Mouse (Mus musculus): Measurements from ENCODE around the gene Mettl6. TPM values are rescaled to one million over a fixed set of nuclear protein-coding genes. Genes with fewer than 3 reads are reported as not detected.

Mettl6 gene
- polyA plus RNA-seq, 1 experiment from 2014 or later, result 57.6 TPM

DNA sequence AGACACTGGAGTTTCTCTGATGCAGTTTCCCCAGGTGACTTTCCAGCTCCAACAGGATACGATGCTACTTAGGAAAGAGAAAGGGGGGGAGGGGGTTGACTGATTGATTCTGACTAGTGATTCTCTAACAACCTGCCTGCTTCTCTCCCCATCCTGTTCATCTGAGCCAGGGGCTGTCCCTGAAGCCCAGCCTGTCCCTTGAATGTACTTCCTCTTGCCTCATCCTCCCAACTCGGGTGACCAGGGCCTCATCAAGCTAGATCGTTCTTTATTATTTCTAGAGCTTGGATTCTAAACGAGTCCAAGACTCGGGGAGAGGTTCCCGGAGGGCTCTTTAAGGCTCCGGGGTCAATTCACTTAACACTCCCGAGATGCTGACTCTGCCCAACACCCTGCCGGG is 939 bp downstream of the Mettl6 start:
- H3K9ac ChIP-seq (ENCODE audit: low read length), result peak overlapping the region; percentile 91
- H3K36me3 ChIP-seq (ENCODE audit: control insufficient read depth, insufficient read depth, low read length), result peaks cover 35% of the 10 kb centered on the region
- peak overlapping the region; percentile 97 for H3K4me2 ChIP-seq (ENCODE audit: low read length)
- peaks cover 18% of the 10 kb centered on the region for H3K4me1 ChIP-seq (ENCODE audit: control insufficient read depth, insufficient read depth, low read length)
- no peaks in the 10 kb centered on the region for H3K9me3 ChIP-seq (replicated peaks; ENCODE audit: control insufficient read depth, low read length)
- DNase-seq (ENCODE audit: low spot score), result no peak
- WGBS, result 55% methylated on average over 9 of the region's 9 CpGs
- H3K4me3 ChIP-seq (ENCODE audit: low read depth, low read length), result peak overlapping the region; percentile 87
- no peak overlapping the region for H3K27ac ChIP-seq (ENCODE audit: low read depth, low read length)
- no peak for ATAC-seq
- no peaks in the 10 kb centered on the region for H3K27me3 ChIP-seq (replicated peaks; ENCODE audit: control insufficient read depth, insufficient read depth, low read length)

- Histone ChIP-seq H3K27ac (ENCODE audit: low read depth, low read length) (no peak overlapping the region), H3K4me2 (ENCODE audit: low read length) (no peak overlapping the region), H3K9ac (ENCODE audit: low read length) (no peak overlapping the region), H3K4me3 (ENCODE audit: low read depth, low read length) (no peak overlapping the region), H3K36me3 (ENCODE audit: control insufficient read depth, insufficient read depth, low read length) (peaks cover 80% of the 10 kb centered on the region), H3K27me3 (replicated peaks; ENCODE audit: control insufficient read depth, insufficient read depth, low read length) (no peaks in the 10 kb centered on the region), H3K4me1 (ENCODE audit: control insufficient read depth, insufficient read depth, low read length) (no peaks in the 10 kb centered on the region), H3K9me3 (replicated peaks; ENCODE audit: control insufficient read depth, low read length) (no peaks in the 10 kb centered on the region)
- ATAC-seq, result no peak
- 92% methylated on average over 6 of the region's 6 CpGs for WGBS
- DNase-seq (ENCODE audit: low spot score), result no peak
Measured at GRCm38 (mm10) chr14:31488055-31488454, 6.8 kb downstream of the Mettl6 start.

DNA sequence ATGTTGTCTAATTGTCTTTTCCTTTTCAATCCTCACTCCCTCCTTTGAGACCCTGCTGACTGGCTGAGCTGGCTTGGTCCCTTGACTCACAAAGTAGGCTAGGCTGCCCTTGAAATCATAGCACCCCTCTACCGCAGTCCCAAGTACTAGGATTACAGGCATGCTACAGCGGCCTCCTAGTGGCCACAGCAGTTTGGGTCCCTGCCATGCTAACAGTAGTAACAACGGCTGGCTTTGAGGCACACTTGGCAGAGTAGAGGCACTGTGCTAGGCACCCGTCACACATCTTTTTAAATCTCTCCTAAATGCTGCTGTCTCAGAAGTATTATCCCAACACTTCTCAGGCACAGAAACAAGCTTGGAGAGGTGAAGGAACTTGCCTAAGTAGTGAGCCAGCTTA is 8.4 kb downstream of the Mettl6 start:
- H3K4me2 ChIP-seq (ENCODE audit: low read length), result no peak overlapping the region

DNA sequence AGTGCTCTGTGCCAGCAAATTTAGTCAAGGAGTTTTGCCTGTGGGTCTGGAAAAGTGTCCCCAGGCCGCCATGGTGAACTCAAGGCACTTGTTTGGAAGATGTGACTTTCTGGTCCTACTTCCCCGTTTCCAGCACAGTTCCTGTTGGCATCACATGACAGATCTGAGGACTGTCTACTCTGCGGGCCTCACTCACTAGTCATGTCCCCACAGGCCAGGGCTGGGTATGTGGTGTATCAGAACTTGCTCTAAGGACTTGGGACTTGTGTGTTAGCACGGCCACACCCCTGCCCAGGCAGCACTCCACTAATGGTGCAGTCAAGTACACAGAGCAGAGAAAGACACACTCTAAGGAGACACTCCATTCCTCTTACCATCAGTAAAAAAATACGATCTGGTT is 12.4 kb downstream of the Mettl6 start:
- no peak overlapping the region for H3K9ac ChIP-seq (ENCODE audit: low read length)
- no peaks in the 10 kb centered on the region for H3K9me3 ChIP-seq (replicated peaks; ENCODE audit: control insufficient read depth, low read length)
- no peak for DNase-seq (ENCODE audit: low spot score)
- H3K27me3 ChIP-seq (replicated peaks; ENCODE audit: control insufficient read depth, insufficient read depth, low read length), result no peaks in the 10 kb centered on the region
- H3K36me3 ChIP-seq (ENCODE audit: control insufficient read depth, insufficient read depth, low read length), result peaks cover 94% of the 10 kb centered on the region
- H3K4me1 ChIP-seq (ENCODE audit: control insufficient read depth, insufficient read depth, low read length), result no peaks in the 10 kb centered on the region
- WGBS, result 95% methylated on average over 5 of the region's 5 CpGs
- no peak overlapping the region for H3K27ac ChIP-seq (ENCODE audit: low read depth, low read length)
- H3K4me3 ChIP-seq (ENCODE audit: low read depth, low read length), result no peak overlapping the region
- no peak overlapping the region for H3K4me2 ChIP-seq (ENCODE audit: low read length)
- ATAC-seq, result no peak

More for the DNA sequence above, 8.4 kb downstream of the Mettl6 start:
- DNase-seq (ENCODE audit: low spot score) (no peak), ATAC-seq (no peak)
- Histone ChIP-seq H3K27me3 (replicated peaks; ENCODE audit: control insufficient read depth, insufficient read depth, low read length) (no peaks in the 10 kb centered on the region), H3K27ac (ENCODE audit: low read depth, low read length) (no peak overlapping the region), H3K9ac (ENCODE audit: low read length) (no peak overlapping the region), H3K9me3 (replicated peaks; ENCODE audit: control insufficient read depth, low read length) (no peaks in the 10 kb centered on the region), H3K36me3 (ENCODE audit: control insufficient read depth, insufficient read depth, low read length) (peaks cover 84% of the 10 kb centered on the region), H3K4me1 (ENCODE audit: control insufficient read depth, insufficient read depth, low read length) (no peaks in the 10 kb centered on the region), H3K4me3 (ENCODE audit: low read depth, low read length) (no peak overlapping the region)
- whole genome bisulfite sequencing, result 88% methylated on average over 4 of the region's 4 CpGs

DNA sequence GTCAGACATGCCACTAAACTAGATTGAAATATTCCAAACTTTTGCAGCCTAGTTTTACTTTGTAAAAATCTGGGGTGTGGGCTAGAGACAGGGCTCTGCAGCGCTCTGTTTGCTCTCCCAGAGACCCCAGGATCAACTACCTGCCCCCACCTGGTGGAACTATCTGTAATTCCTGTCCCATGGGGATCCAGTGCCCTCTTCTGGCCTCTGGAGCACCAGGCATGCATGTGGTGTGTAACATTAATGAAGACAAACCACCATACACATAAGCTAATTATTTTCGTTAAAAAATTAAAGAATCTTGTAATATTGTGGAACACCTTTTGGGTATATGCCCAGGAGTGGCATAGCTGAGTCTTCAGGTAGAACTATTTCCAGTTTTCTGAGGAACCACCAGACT is 21.5 kb downstream of the Mettl6 start:
- Histone ChIP-seq H3K9ac (ENCODE audit: low read length) (no peak overlapping the region), H3K9me3 (replicated peaks; ENCODE audit: control insufficient read depth, low read length) (no peaks in the 10 kb centered on the region), H3K4me2 (ENCODE audit: low read length) (no peak overlapping the region), H3K27ac (ENCODE audit: low read depth, low read length) (no peak overlapping the region), H3K27me3 (replicated peaks; ENCODE audit: control insufficient read depth, insufficient read depth, low read length) (no peaks in the 10 kb centered on the region), H3K36me3 (ENCODE audit: control insufficient read depth, insufficient read depth, low read length) (peaks cover 6% of the 10 kb centered on the region), H3K4me3 (ENCODE audit: low read depth, low read length) (no peak overlapping the region), H3K4me1 (ENCODE audit: control insufficient read depth, insufficient read depth, low read length) (no peaks in the 10 kb centered on the region)
- WGBS, result 73% methylated on average over 2 of the region's 2 CpGs
- ATAC-seq (no peak), DNase-seq (ENCODE audit: low spot score) (no peak)

- Histone ChIP-seq H3K27ac (ENCODE audit: low read depth, low read length) (no peak overlapping the region), H3K9me3 (replicated peaks; ENCODE audit: control insufficient read depth, low read length) (no peaks in the 10 kb centered on the region), H3K4me1 (ENCODE audit: control insufficient read depth, insufficient read depth, low read length) (no peaks in the 10 kb centered on the region), H3K27me3 (replicated peaks; ENCODE audit: control insufficient read depth, insufficient read depth, low read length) (no peaks in the 10 kb centered on the region), H3K4me3 (ENCODE audit: low read depth, low read length) (no peak overlapping the region), H3K9ac (ENCODE audit: low read length) (no peak overlapping the region), H3K4me2 (ENCODE audit: low read length) (no peak overlapping the region), H3K36me3 (ENCODE audit: control insufficient read depth, insufficient read depth, low read length) (no peaks in the 10 kb centered on the region)
- ATAC-seq (no peak), DNase-seq (ENCODE audit: low spot score) (peak; percentile 85)
- 4% methylated on average over 5 of the region's 5 CpGs for WGBS
Measured at GRCm38 (mm10) chr14:31472451-31473061, 22.3 kb downstream of the Mettl6 start.

GRCm38 (mm10) chr14:31469711-31470110 is 25.1 kb downstream of the Mettl6 start:
- H3K4me2 ChIP-seq (ENCODE audit: low read length), result no peak overlapping the region
- no peaks in the 10 kb centered on the region for H3K9me3 ChIP-seq (replicated peaks; ENCODE audit: control insufficient read depth, low read length)
- DNase-seq (ENCODE audit: low spot score) (no peak), ATAC-seq (no peak)
- no peak overlapping the region for H3K27ac ChIP-seq (ENCODE audit: low read depth, low read length)
- H3K4me3 ChIP-seq (ENCODE audit: low read depth, low read length), result no peak overlapping the region
- H3K36me3 ChIP-seq (ENCODE audit: control insufficient read depth, insufficient read depth, low read length), result no peaks in the 10 kb centered on the region
- no peak overlapping the region for H3K9ac ChIP-seq (ENCODE audit: low read length)
- no peaks in the 10 kb centered on the region for H3K27me3 ChIP-seq (replicated peaks; ENCODE audit: control insufficient read depth, insufficient read depth, low read length)
- 58% methylated on average over 4 of the region's 4 CpGs for WGBS
- H3K4me1 ChIP-seq (ENCODE audit: control insufficient read depth, insufficient read depth, low read length), result no peaks in the 10 kb centered on the region

DNA sequence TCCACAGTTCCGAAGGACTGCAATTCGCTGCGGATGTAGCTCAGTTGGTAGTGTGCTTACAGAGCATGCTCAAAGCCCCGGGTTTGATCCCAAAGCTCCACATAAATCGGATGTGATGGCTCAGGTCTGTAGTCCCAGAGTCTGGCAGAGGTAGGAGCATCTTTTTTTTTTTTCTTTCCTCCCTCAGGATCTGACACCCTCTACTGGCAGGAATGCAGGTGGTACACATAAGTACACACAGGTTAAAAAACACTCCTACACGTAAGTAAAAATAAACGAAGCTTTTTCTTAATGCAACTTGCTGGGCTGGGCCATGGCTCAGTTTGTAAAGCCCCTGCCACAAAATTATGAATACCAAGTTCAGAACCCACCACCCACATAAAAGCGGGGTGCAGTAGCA is 30.7 kb downstream of the Mettl6 start:
- Histone ChIP-seq H3K9ac (ENCODE audit: low read length) (no peak overlapping the region), H3K4me2 (ENCODE audit: low read length) (no peak overlapping the region), H3K36me3 (ENCODE audit: control insufficient read depth, insufficient read depth, low read length) (no peaks in the 10 kb centered on the region), H3K27me3 (replicated peaks; ENCODE audit: control insufficient read depth, insufficient read depth, low read length) (no peaks in the 10 kb centered on the region), H3K27ac (ENCODE audit: low read depth, low read length) (no peak overlapping the region), H3K4me3 (ENCODE audit: low read depth, low read length) (no peak overlapping the region), H3K4me1 (ENCODE audit: control insufficient read depth, insufficient read depth, low read length) (no peaks in the 10 kb centered on the region), H3K9me3 (replicated peaks; ENCODE audit: control insufficient read depth, low read length) (no peaks in the 10 kb centered on the region)
- DNase-seq (ENCODE audit: low spot score) (peak; percentile 19), ATAC-seq (no peak)
- WGBS, result 57% methylated on average over 8 of the region's 8 CpGs

DNA sequence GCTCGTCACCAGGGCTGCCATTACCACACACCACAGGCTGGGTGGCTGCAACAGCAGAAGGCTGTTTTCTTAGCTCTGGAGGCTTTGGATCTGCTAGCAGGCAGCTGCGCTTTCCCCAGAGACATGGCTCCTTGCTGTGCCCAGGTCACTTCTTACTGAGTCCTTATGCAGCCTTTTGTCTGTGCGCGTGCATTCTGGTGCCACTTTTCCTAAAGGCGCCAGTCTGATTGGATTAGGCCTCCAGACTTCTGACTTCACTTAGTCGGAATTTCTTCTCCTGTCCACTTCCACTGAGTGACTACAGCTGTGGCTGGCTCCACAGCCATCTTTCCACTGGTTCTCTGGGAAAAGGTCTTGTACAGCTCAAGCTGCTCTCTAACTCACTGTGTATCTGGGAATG is 32.0 kb downstream of the Mettl6 start:
- no peak overlapping the region for H3K4me3 ChIP-seq (ENCODE audit: low read depth, low read length)
- WGBS, result 72% methylated on average over 6 of the region's 6 CpGs
- DNase-seq (ENCODE audit: low spot score), result no peak
- H3K4me1 ChIP-seq (ENCODE audit: control insufficient read depth, insufficient read depth, low read length), result no peaks in the 10 kb centered on the region
- no peaks in the 10 kb centered on the region for H3K27me3 ChIP-seq (replicated peaks; ENCODE audit: control insufficient read depth, insufficient read depth, low read length)
- H3K4me2 ChIP-seq (ENCODE audit: low read length), result no peak overlapping the region
- H3K9me3 ChIP-seq (replicated peaks; ENCODE audit: control insufficient read depth, low read length), result no peaks in the 10 kb centered on the region
- no peak for ATAC-seq
- H3K36me3 ChIP-seq (ENCODE audit: control insufficient read depth, insufficient read depth, low read length), result no peaks in the 10 kb centered on the region
- H3K27ac ChIP-seq (ENCODE audit: low read depth, low read length), result no peak overlapping the region
- H3K9ac ChIP-seq (ENCODE audit: low read length), result no peak overlapping the region

Measured in forebrain, embryonic 14.5 days (tissue).